Mouse (Mus musculus) thymus, postnatal 0 days (tissue): Measurements from ENCODE around the gene Ppp1r16b. TPM values are rescaled to one million over a fixed set of nuclear protein-coding genes. Genes with fewer than 3 reads are reported as not detected.

Source experiments
- DNase-seq: peaks from one replicate; pipeline ENCODE4 v3.0.0-alpha.2; 2015; ENCODE audit warnings: low spot score
- polyA plus RNA-seq: library from polyadenylated mRNA; unstranded; fragments of >200 nt; fragmentation: Nextera tagmentation; extraction: Ambion mirVana; gene quantifications from 2 replicates; pipeline ENCODE4 v1.2.1, GENCODE M21; 2015

The Ppp1r16b gene
- polyA plus RNA-seq, 1 experiment from 2014 or later: 58.3 TPM

DNA sequence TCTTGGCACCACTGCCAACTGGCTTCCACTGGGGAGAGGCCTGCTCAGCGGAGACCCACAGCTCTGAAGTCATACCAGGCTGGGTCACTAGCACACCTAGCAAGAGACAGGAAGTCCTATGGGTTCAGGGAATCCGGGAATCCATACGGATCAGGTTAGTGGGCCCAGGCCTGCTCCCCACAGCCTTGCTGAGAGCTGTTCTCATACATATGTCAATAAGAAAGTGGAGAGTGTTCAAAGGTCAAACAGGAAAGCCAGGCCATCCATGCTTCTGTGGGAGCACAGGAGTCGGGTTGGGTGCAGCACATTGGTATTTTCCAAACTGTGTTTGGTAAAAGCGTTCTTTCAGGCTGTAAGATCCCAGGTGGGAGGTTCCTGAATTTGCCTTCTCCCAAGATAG lies 97.1 kb downstream of the Ppp1r16b start:
- no peak for DNase-seq

DNA sequence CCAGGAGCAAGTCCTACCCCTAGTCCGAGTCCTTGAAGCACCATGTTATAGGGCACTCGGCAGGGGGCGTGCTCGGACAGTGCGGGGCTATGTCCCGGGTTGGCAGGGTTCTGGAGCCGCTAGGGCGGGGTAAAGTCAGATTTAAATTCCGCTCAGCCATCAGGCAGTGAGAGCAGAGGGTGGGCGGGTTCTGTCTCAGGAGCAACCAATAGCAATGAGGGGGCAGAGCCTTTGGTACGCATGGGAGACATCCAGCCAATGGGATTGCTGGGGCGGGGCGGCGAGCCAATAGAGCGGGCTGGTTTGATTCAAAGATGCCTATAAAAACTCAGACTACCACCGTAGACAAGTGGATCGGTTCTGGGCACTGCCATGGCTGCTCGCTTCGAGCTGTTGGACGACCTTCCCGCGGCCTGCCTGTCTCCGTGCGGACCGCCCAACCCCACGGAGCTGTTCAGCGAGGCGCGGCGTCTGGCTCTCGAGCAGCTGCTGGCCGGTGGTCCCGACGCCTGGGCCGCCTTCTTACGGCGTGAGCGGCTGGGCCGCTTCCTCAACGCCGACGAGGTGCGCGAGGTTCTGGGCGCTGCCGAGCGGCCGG lies 102.6 kb downstream of the Ppp1r16b start, which contains the start of gene Fam83d:
Fam83d (plus strand) TSS at position 352 of the 598 bp plus-strand sequence.
- DNase-seq: peak; percentile 97

- peak; percentile 78 for DNase-seq
These were observed 103.2 kb downstream of the Ppp1r16b start for GRCm38 (mm10) chr2:158768350-158768749.

GRCm38 (mm10) chr2:158768771-158769170 lies 103.6 kb downstream of the Ppp1r16b start:
- DNase-seq: no peak

DNA sequence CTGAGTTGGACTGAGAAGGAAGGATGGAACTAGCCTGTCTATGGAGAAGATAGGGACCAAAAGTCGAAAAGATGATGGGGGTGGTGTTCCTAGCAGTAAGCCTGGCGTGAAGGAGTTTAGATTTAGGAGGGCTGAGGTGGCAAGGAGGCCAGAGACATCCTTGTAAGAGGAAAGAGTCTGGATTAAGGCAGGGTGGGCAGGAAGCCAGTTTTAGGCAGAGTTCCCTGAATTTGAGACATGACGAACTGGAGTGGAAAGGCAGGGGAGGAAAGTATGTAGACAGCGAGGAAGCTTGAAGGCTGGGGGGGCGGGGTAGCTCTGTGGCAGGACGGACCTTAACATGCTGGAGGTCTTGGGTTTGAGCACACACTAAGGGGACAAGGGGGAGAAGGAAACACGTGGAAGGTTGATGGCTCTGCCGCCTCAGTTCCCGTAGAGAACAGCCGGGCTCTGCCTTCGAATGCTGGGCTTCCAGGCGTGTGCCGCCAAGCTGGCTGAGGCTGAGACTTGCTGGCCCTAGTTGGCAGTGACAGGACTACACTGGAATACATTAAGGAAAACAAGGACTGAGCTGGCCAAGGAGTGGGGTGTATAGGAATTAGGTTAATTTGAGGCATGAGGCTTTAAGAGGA lies 105.0 kb downstream of the Ppp1r16b start:
- DNase-seq: no peak

GRCm38 (mm10) chr2:158771066-158771763 lies 106.0 kb downstream of the Ppp1r16b start:
- DNase-seq: peak; percentile 53

GRCm38 (mm10) chr2:158772808-158773207 lies 107.6 kb downstream of the Ppp1r16b start:
- DNase-seq: no peak

DNA sequence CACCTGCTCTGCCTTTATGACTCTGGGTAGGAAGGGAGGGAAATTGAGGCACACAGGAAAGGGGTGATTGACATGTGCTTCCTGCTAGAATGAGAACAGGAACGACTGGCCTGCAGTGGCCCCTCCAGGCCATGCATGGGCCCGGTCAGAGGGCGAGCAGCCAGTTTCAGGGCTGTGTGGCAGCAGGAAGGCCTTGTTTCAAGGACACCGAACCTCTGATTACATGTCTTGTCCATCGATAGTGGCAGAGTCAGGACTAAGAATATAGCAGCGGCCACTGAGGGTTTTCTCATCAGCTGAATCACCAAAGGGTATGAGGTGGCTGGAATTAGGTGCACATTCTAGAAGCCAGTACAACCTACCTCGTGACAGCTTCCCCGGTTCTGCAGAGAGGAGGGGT lies 109.7 kb downstream of the Ppp1r16b start:
- DNase-seq: no peak

DNA sequence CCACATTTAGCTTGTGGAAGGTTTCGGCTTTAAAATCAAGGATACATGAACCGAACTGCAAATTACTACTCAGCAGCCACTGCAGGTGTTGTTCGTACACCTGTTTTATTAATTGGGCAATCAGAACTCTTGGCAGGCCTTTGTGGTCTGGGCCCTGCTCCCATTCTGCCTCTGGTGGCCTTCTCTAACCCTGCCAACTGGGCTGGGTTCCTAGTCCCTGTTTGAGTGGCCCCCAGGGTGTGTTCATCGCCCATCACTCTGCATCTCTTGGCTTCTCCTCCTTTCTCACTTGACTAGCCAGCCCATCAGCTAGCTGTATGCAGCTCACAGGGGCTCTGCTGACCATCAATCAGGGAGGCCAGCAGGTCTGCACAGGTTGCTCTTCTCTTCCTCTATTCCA lies 111.5 kb downstream of the Ppp1r16b start:
- no peak for DNase-seq

- DNase-seq: no peak
These were observed 112.3 kb downstream of the Ppp1r16b start for GRCm38 (mm10) chr2:158777490-158777889.

DNA sequence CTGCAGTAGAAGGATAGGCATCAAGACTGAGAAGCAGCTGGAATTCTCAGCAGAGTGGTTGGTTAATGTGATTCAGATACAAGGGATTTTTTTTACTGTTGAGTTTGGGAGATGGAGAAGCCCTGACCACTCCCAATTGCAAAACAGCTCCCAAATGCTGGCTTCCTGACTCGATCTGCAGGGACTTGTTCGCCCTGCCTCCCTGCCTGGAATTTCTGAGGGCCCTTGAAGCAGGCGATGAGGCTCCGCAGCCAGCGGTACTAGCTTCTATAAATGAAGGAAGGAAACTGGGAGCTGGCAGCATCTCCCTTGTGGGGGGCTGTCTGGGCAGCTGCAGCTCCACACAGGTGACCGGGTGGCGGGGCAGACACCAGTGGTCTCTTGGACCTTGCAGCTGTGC lies 113.2 kb downstream of the Ppp1r16b start:
- DNase-seq: no peak

DNA sequence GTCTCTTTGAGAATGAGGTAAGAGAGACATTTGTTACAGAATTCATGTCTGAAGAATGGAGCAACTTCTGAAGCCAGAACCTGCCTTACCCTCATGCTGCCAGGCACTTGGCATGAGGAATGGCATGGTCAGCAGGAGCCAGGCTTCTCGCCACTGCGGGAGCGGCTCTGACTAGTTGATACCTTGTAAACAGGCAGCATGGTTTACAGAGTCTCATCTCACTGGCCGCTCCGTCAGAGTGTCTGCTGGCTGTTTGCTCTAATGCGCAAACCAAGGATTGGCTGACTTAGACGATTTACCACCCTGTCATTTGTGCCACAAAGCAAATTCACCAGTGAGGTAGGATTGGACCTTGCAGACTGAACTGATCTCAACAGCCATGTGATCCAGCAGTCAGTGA lies 115.9 kb downstream of the Ppp1r16b start:
- DNase-seq: no peak

GRCm38 (mm10) chr2:158786927-158787795 lies 122.0 kb downstream of the Ppp1r16b start:
- no peak for DNase-seq

- DNase-seq: peak; percentile 97
These were observed 129.4 kb downstream of the Ppp1r16b start, which contains the start of gene Dhx35 for GRCm38 (mm10) chr2:158794494-158795004. TSS of gene Dhx35 (plus strand) at chr2:158794807.

- no peak for DNase-seq
These were observed 129.8 kb downstream of the Ppp1r16b start for GRCm38 (mm10) chr2:158795043-158795442.

GRCm38 (mm10) chr2:158795875-158796274 lies 130.7 kb downstream of the Ppp1r16b start:
- no peak for DNase-seq

GRCm38 (mm10) chr2:158799328-158799727 lies 134.1 kb downstream of the Ppp1r16b start:
- DNase-seq: no peak

GRCm38 (mm10) chr2:158800788-158801187 lies 135.6 kb downstream of the Ppp1r16b start:
- no peak for DNase-seq

DNA sequence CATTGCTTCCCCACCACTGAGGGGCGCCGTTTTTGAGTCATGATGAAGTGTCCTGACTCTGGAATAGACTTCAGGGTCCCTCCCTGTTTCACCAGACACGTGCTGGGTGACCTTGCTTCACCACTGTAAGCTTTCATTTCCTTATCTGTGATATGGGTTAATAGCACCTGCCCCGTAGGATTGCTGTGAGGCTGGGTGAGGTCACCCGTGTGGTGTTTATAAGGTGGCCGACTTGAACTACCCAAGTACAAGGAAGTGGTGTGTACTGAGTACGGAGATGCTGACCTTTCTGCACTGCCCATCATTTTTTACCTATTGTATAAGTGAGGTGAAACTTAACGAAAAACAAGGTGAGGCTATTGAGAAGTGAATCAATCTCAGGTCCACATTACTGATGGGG lies 138.4 kb downstream of the Ppp1r16b start:
- no peak for DNase-seq

- DNase-seq: no peak
These were observed 150.5 kb downstream of the Ppp1r16b start for GRCm38 (mm10) chr2:158815686-158816085.
